Mouse (Mus musculus): ENCODE results near the gene Rapgef4. TPM values are rescaled to one million over a fixed set of nuclear protein-coding genes. Genes with fewer than 3 reads are reported as not detected.

Gene Rapgef4
- polyA plus RNA-seq, 1 experiment from 2014 or later = 16.7 TPM

DNA sequence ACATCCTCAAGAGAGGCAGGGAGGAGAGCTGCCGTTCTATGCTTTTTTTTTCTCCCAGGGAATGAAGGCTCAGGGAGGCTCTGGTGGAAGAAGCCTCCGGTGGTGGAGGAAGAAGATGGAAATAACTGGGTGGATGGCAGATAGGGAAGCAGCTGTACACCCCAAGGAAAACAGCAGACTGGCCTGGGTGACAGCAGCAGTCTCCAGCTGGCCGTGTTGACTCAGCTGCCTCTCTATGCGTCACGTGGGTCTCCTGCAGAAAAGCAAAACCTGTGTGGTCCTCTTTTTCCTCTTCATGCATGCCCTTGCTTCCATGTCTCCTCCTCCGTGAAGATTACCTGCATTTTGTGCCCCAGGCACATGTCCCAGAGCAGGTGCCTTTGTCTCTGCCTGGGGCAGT, 7.5 kb downstream of the Rapgef4 start:
- Histone ChIP-seq H3K9ac (no peak overlapping the region), H3K4me3 (no peak overlapping the region), H3K36me3 (no peaks in the 10 kb centered on the region), H3K4me2 (no peak overlapping the region), H3K9me3 (no peaks in the 10 kb centered on the region), H3K27me3 (no peaks in the 10 kb centered on the region), H3K4me1 (replicated peaks) (peaks cover 14% of the 10 kb centered on the region), H3K27ac (no peak overlapping the region; the same call in 1 of the 2 replicates)
- WGBS = 65% methylated on average over 6 of the region's 6 CpGs
- ATAC-seq (ENCODE audit: low FRiP score) = no peak

DNA sequence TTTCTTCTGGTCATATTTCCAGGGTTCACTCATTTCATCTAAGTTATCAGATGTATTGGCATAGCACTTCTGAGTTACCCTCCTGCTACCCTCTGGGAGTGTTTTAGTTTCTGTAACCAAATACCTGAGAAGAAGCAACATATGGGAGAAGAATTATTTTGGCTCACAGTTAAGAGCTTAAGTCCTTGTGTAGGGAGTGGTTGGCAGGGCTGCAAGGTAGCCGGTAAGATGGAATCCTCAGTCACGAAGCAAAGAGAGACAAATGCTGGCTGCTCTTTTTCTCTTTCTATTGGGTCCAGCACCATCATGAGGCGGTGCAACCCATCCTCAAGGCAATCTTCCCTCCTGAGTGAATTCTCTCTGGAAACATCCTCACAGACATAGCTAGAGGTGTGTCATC, 11.1 kb downstream of the Rapgef4 start:
- Histone ChIP-seq H3K4me1 (replicated peaks) (peaks cover 10% of the 10 kb centered on the region), H3K9ac (no peak overlapping the region), H3K4me2 (no peak overlapping the region), H3K36me3 (no peaks in the 10 kb centered on the region), H3K27me3 (no peaks in the 10 kb centered on the region), H3K4me3 (no peak overlapping the region), H3K27ac (no peak overlapping the region), H3K9me3 (no peaks in the 10 kb centered on the region)
- WGBS = 93% methylated on average over 3 of the region's 3 CpGs
- no peak for ATAC-seq (ENCODE audit: low FRiP score)

DNA sequence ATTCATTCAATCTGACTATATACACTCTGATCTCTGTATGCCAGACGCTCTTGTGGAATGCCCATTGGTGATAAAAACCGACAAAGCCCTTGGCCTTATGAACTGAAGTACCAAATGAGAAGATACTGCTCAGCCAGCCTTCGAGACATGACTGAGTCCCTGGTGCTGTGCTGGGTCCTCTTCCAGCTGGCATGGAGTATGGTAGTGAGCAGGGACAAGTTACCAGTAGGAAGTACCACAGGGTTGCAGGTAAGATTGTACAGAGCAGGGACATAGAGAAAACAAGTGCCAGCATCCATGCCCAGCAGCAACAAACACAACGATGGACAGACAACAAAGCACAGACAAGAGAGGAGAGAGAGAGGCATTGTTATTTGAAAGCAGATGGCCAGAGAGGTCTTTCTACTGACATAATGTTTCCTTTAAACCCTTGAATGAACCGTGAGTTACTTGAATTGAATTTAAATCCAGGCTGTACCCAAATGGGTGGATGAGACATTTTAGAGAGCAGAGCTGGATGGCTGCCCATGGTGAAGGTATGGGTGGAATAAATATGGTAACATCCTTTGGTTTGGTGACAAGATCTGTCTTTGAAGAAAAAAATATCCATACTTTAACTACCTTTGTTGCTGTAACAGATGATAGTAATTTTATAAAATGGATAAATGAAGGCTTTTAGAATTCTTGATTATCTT, 12.8 kb downstream of the Rapgef4 start:
- Histone ChIP-seq H3K36me3 (no peaks in the 10 kb centered on the region), H3K9ac (no peak overlapping the region), H3K4me1 (replicated peaks) (peaks cover 4% of the 10 kb centered on the region; the same call in 1 of the 2 replicates), H3K27ac (no peak overlapping the region), H3K4me2 (no peak overlapping the region), H3K4me3 (no peak overlapping the region), H3K9me3 (no peaks in the 10 kb centered on the region), H3K27me3 (no peaks in the 10 kb centered on the region)
- no peak for ATAC-seq (ENCODE audit: low FRiP score)
- WGBS = 81% methylated on average over 5 of the region's 5 CpGs

DNA sequence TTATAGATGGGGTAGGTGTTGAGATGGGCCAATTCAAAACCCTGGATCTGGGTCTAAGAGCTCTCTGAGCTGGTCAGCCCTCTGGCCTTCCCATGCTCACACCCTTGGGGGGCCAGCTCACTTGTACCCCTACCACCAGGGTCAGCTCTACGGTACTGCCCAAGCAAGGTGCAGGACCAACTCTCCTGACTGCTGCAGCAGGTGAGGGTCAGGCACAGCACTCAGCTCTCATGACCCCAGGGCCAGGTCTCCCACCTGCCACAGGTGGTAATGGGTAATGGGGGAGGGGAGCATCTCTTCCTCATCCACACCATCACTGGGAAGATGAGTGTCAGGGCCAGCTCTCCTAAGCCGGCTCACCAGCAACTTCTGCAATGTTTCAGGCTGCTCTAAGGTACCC, 17.5 kb downstream of the Rapgef4 start:
- Histone ChIP-seq H3K4me1 (replicated peaks) (peaks cover 4% of the 10 kb centered on the region; the same call in 1 of the 2 replicates), H3K4me2 (no peak overlapping the region), H3K36me3 (no peaks in the 10 kb centered on the region), H3K27me3 (no peaks in the 10 kb centered on the region), H3K9ac (no peak overlapping the region), H3K27ac (no peak overlapping the region), H3K9me3 (no peaks in the 10 kb centered on the region), H3K4me3 (no peak overlapping the region)
- WGBS = 92% methylated on average over 2 of the region's 2 CpGs
- ATAC-seq (ENCODE audit: low FRiP score) = no peak

DNA sequence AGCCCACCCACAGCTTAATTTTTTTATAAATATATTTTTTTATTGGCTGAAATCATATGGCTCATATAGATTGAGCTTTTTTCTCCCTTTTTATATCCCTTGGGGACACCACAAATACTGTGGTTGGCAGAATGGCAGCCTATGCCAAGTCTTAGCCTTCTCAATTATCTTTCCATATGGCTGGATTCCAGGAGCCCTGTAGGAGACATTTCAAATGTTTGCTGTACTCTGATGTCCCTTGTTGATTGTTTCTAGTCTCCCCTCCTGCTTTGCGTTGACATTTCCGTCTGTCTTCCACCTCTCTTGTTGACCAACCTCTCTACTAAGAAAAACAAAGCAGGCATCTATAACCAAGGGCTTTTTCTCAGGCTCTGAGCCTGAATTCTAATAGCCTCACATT, 19.1 kb downstream of the Rapgef4 start:
- H3K27me3 ChIP-seq = no peaks in the 10 kb centered on the region
- peaks cover 4% of the 10 kb centered on the region; the same call in 1 of the 2 replicates for H3K4me1 ChIP-seq (replicated peaks)
- no peak overlapping the region for H3K9ac ChIP-seq
- no peak overlapping the region for H3K27ac ChIP-seq
- no peak for ATAC-seq (ENCODE audit: low FRiP score)
- 65% methylated on average over 2 of the region's 2 CpGs for WGBS
- H3K4me3 ChIP-seq = no peak overlapping the region
- no peak overlapping the region for H3K4me2 ChIP-seq
- H3K9me3 ChIP-seq = no peaks in the 10 kb centered on the region
- H3K36me3 ChIP-seq = no peaks in the 10 kb centered on the region

DNA sequence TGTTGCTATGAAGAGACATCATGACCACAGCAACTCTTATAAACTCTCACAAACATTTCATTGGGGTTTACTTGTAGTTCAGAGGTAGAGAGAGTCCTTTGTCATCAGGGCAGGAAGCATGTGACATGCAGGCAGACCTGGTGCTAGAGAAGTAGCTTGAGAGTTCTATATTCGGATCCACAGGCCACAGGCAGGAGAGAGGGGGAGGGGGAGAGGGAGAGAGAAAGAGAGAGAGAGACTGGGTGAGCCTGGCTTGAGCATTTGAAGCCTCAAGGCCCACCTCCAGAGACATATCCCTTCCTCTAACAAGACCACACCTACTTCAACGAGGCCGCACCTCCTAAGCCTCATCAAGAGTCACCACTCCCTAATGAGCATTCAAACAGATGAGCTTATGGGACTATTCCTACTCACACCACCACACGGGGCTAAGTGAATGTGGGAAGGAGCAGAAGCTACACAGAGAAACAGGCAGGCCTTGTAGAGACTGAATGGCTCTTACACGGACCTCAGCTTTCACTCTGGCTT, 21.9 kb downstream of the Rapgef4 start:
- no peak overlapping the region for H3K27ac ChIP-seq
- H3K4me2 ChIP-seq = no peak overlapping the region
- 79% methylated on average over 5 of the region's 5 CpGs for WGBS

DNA sequence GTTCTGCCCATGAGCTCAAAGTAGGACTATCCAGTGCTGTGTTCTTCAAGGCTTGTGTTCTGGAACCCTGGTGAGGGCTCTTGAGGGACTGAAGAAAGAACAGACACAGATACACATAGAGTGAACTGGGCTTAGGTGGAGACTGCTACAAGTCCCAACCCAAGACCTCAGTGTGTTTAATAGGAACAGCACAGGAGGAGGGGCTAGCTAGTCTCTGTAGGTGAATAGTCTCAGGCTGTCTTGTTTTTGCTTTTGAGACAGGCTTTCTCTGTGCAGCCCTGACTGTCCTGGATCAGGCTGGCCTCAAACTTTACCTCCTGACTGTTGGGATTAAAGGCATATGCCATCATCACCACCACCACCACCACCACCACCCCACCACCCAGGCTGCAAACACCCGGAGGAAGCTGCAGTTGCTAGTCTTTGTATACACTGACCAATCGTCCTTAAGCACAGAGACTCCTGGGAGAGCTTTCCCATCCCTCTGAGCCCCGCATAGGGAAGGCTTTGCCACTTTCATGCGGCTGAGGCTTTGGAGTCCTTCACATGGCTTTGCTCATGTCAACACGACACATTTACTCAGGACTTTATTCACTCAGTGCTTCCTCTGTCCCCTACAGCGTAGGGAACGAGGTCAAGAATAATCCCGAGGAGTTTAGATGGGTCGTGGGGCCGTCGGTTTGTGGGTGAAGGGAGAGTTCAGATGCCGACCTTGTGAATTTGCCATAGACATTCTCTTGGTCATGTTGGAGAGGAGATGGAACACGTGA, 22.9 kb downstream of the Rapgef4 start:
- H3K4me1 ChIP-seq (replicated peaks) = no peaks in the 10 kb centered on the region
- H3K9ac ChIP-seq = no peak overlapping the region
- H3K27ac ChIP-seq = no peak overlapping the region
- WGBS = 90% methylated on average over 13 of the region's 13 CpGs
- ATAC-seq (ENCODE audit: low FRiP score) = no peak
- peaks cover 5% of the 10 kb centered on the region for H3K9me3 ChIP-seq
- no peak overlapping the region for H3K4me3 ChIP-seq
- H3K4me2 ChIP-seq = no peak overlapping the region
- H3K27me3 ChIP-seq = no peaks in the 10 kb centered on the region
- no peaks in the 10 kb centered on the region for H3K36me3 ChIP-seq

More for the DNA sequence above, 21.9 kb downstream of the Rapgef4 start:
- no peak for ATAC-seq (ENCODE audit: low FRiP score)
- Histone ChIP-seq H3K9me3 (peaks cover 2% of the 10 kb centered on the region; the same call in 1 of the 2 replicates), H3K36me3 (no peaks in the 10 kb centered on the region), H3K4me1 (replicated peaks) (no peaks in the 10 kb centered on the region), H3K9ac (no peak overlapping the region), H3K4me3 (no peak overlapping the region), H3K27me3 (no peaks in the 10 kb centered on the region)

DNA sequence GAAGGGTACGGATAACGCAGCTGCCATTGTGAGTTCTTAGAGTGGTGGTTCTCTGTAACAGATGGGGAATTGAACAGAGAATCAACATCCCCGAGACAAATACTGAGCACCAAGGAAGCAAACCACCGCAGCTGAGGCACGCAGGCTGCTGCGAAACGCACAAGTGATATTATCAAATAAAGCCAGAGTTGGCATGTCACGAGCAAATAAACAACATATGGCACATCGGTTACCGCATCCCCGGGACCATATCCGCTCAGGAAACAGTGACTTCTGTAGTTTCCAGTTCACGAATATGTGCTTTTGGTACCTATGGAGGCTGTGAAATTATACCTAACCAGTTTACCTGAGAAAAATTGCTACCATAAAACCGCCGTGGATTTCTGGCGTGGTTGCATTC, 24.0 kb downstream of the Rapgef4 start:
- no peaks in the 10 kb centered on the region for H3K4me1 ChIP-seq (replicated peaks)
- no peak overlapping the region for H3K9ac ChIP-seq
- H3K4me3 ChIP-seq = no peak overlapping the region
- H3K9me3 ChIP-seq = peaks cover 7% of the 10 kb centered on the region
- no peak overlapping the region; the same call in 1 of the 2 replicates for H3K27ac ChIP-seq
- 88% methylated on average over 16 of the region's 16 CpGs for WGBS
- ATAC-seq (ENCODE audit: low FRiP score) = no peak
- H3K36me3 ChIP-seq = no peaks in the 10 kb centered on the region
- H3K27me3 ChIP-seq = no peaks in the 10 kb centered on the region
- no peak overlapping the region for H3K4me2 ChIP-seq

DNA sequence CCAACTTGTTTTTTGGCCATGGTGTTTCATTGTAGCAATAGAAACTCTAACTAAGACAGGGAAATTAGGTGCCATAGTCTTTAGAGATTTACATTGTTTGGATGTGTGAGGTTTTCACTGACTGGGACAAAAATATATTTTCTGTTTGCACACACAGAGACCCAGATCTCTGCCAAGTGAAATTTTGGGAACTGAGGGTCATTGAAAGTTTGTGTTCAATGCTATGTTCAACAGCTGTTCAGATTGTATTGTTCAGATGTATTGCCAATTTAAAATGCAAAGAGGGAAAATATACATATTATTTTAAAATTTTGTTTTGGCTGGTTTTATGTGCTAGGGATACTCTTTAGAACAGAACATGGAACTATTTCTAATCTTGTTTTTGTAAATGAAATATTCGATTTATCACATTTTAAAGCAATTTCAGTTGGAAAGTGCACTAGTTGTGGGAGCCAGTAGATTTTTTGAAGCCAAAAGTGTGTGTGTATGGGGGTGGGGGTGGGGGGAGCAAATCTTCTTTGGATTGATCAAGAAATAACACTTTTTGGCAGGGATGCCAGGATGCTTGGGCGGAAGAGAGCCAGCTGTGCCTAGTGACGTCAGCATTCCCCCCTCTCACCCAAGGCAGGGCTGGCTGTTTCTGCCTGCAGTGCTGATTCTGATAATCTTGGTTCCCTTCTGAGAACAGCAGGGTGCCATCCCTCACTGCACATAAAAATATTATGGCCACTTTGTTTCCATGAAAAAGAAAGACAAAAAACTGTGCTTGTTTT, 28.6 kb downstream of the Rapgef4 start:
- ATAC-seq (ENCODE audit: low FRiP score) = no peak
- 70% methylated on average over 3 of the region's 3 CpGs for WGBS
- H3K4me1 ChIP-seq (replicated peaks) = no peaks in the 10 kb centered on the region
- H3K27ac ChIP-seq = no peak overlapping the region
- H3K4me2 ChIP-seq = no peak overlapping the region
- no peaks in the 10 kb centered on the region for H3K36me3 ChIP-seq
- H3K27me3 ChIP-seq = no peaks in the 10 kb centered on the region
- no peak overlapping the region for H3K4me3 ChIP-seq
- H3K9me3 ChIP-seq = peaks cover 7% of the 10 kb centered on the region
- no peak overlapping the region for H3K9ac ChIP-seq

DNA sequence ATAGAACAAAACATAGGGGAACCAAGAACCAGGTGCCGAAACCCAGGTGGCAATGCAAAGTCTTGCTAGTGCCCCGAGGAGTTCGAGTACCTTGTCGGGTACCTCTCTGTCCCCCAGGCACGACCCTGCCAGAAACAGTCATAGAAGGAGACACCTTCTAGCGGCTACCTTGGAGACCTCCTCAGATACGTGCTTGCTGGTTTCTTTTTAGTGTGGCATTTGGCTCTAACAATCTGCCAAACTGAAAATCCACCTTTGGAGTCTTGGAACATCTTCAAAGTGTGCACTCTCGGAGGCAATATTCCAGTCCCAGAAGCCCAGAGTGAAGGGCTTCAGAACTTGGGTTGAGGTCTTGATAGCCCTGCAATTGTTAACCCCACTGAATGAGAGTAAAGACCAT, 34.3 kb downstream of the Rapgef4 start:
- 93% methylated on average over 8 of the region's 8 CpGs for WGBS
- Histone ChIP-seq H3K4me1 (replicated peaks) (no peaks in the 10 kb centered on the region), H3K27ac (no peak overlapping the region), H3K4me3 (no peak overlapping the region), H3K9me3 (no peaks in the 10 kb centered on the region), H3K36me3 (no peaks in the 10 kb centered on the region), H3K9ac (no peak overlapping the region), H3K27me3 (no peaks in the 10 kb centered on the region), H3K4me2 (no peak overlapping the region)
- ATAC-seq (ENCODE audit: low FRiP score) = no peak

DNA sequence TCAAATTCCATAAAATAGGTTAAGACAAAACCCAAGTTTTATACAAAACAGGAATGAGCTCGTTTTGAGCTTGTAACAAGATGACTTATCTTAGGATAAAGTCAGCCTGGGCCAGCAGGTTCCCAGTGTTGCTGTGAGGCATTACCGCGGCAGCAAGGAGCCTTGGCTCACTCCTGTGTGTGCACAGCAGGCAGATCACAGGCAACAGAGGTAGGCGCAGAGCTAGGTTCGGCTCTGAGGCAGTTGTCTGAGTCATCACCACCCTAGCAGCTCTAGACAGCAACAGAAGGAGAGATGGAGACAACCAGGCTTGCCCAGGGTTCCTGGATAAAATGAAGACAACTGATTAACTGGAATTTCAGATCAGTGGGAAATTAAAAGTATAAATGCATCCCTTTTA, 35.0 kb downstream of the Rapgef4 start:
- Histone ChIP-seq H3K36me3 (no peaks in the 10 kb centered on the region), H3K9ac (no peak overlapping the region), H3K9me3 (no peaks in the 10 kb centered on the region), H3K27ac (no peak overlapping the region), H3K4me2 (no peak overlapping the region), H3K4me1 (replicated peaks) (no peaks in the 10 kb centered on the region), H3K27me3 (no peaks in the 10 kb centered on the region), H3K4me3 (no peak overlapping the region)
- no peak for ATAC-seq (ENCODE audit: low FRiP score)
- WGBS = 69% methylated on average over 5 of the region's 5 CpGs

DNA sequence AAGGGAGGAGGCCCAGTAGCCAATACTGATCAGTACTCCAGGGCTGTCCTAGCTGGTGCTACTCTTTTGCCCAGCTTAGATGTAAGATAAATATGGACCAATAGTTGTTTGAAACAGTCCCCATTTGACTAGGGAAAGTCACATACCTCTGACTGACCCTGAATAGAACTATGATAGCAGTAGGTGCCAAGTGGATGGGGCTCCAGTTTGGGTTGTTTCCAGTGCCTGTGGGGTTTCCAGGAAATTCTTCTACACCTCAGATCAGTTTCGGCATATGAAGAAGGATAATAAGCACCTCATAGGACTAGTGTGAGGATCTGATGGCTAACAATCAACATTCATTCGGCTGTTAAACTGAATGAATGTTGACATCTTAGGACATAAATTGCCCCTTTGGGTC, 36.1 kb downstream of the Rapgef4 start:
- H3K4me2 ChIP-seq = no peak overlapping the region
- no peak for ATAC-seq (ENCODE audit: low FRiP score)
- no peak overlapping the region for H3K27ac ChIP-seq
- 88% methylated on average over 2 of the region's 2 CpGs for WGBS
- H3K4me3 ChIP-seq = no peak overlapping the region
- H3K9ac ChIP-seq = no peak overlapping the region
- H3K27me3 ChIP-seq = no peaks in the 10 kb centered on the region
- H3K4me1 ChIP-seq (replicated peaks) = no peaks in the 10 kb centered on the region
- no peaks in the 10 kb centered on the region for H3K36me3 ChIP-seq
- H3K9me3 ChIP-seq = no peaks in the 10 kb centered on the region
